Mouse (Mus musculus) lung, embryonic 14.5 days (tissue): ENCODE measurements at regions not wholly inside any gene's neighbourhood (a gene's known extent, or its start where the extent isn't known, plus 50 kb on each side); places are given as distances from the start of the nearest gene placed in this dataset.
"Not testable (repeated sequence)": the region's sequence is repeated elsewhere in the genome, so short reads cannot be mapped to it uniquely, and the experiment has no call there.

Experiments used
- ATAC-seq: fragments of 200-750 bp; cut with Nextera tagmentation; 2 replicates; pipeline ENCODE4 v1.8.0; 2017; ENCODE audit warnings: mild to moderate bottlenecking, moderate TSS enrichment, moderate library complexity; ENCODE audit not compliant: insufficient read depth
- DNase-seq: peaks from one replicate; pipeline ENCODE4 v3.0.0-alpha.2; 2015
- H3K27ac ChIP-seq: fragments of 300-500 bp; sonication (generic); 2 replicates; pipeline ENCODE4 v1.5.1; 2014; ENCODE audit warnings: low read depth, mild to moderate bottlenecking, moderate library complexity
- H3K27me3 ChIP-seq: fragments of 300-500 bp; sonication (generic); 2 replicates; pipeline ENCODE4 v1.6.1; 2014; ENCODE audit warnings: low read length, control low read depth; ENCODE audit not compliant: insufficient read depth
- H3K36me3 ChIP-seq: fragments of 300-500 bp; sonication (generic); 2 replicates; pipeline ENCODE4 v1.6.1; 2014; ENCODE audit warnings: control low read depth; ENCODE audit not compliant: insufficient read depth
- H3K4me1 ChIP-seq: fragments of 300-500 bp; sonication (generic); 2 replicates; pipeline ENCODE4 v1.6.1; 2014; ENCODE audit warnings: antibody characterized with exemption, control low read depth; ENCODE audit not compliant: insufficient read depth
- H3K4me2 ChIP-seq: fragments of 300-500 bp; sonication (generic); 2 replicates; pipeline ENCODE4 v1.6.1; 2014; ENCODE audit warnings: mild to moderate bottlenecking
- H3K4me3 ChIP-seq: fragments of 300-500 bp; sonication (generic); 2 replicates; pipeline ENCODE4 v1.5.1; 2014; ENCODE audit warnings: low read depth, low read length
- H3K9ac ChIP-seq: fragments of 300-500 bp; sonication (generic); 2 replicates; pipeline ENCODE4 v1.6.1; 2014
- H3K9me3 ChIP-seq: fragments of 300-500 bp; sonication (generic); 2 replicates; pipeline ENCODE4 v1.6.1; 2016; ENCODE audit warnings: low read depth, low read length, control low read depth
- CTCF ChIP-seq: IDR thresholded peaks from 2 replicates; pipeline ENCODE4 v1.5.1; 2016; ENCODE audit warnings: antibody characterized with exemption, low read depth
- WGBS: fragments of 180-500 bp; shearing (Covaris S2); extraction: QIAGEN DNeasy Blood & Tissue Kit; methylation state at CpG from one replicate; pipeline ENCODE4 v1.1.7; 2014; 5-methylcytosine and 5-hydroxymethylcytosine counted together

GRCm38 (mm10) chr5:134848981-134849380 is 57.6 kb downstream of the Tmem270 start:
- no peaks in the 10 kb centered on the region for H3K9me3 ChIP-seq
- no peaks in the 10 kb centered on the region for H3K36me3 ChIP-seq
- no peak overlapping the region for H3K4me3 ChIP-seq
- no peaks in the 10 kb centered on the region for H3K4me1 ChIP-seq
- H3K27ac ChIP-seq, result no peak overlapping the region
- TF ChIP-seq CTCF, result no peak
- no peak for ATAC-seq
- H3K27me3 ChIP-seq, result no peaks in the 10 kb centered on the region
- no peak overlapping the region for H3K9ac ChIP-seq
- WGBS, result 93% methylated on average over 9 of the region's 9 CpGs
- no peak for DNase-seq
- no peak overlapping the region for H3K4me2 ChIP-seq

- Histone ChIP-seq H3K27me3 (no peaks in the 10 kb centered on the region), H3K4me2 (no peak overlapping the region), H3K36me3 (no peaks in the 10 kb centered on the region), H3K9ac (no peak overlapping the region), H3K9me3 (no peaks in the 10 kb centered on the region), H3K4me3 (no peak overlapping the region), H3K4me1 (no peaks in the 10 kb centered on the region), H3K27ac (no peak overlapping the region)
- DNase-seq (no peak), ATAC-seq (no peak)
- no peak for TF ChIP-seq CTCF
- 92% methylated on average over 13 of the region's 13 CpGs for WGBS
Measured at GRCm38 (mm10) chr5:134848571-134848970, 58.0 kb downstream of the Tmem270 start.

- no peak for DNase-seq
- no peak overlapping the region for H3K27ac ChIP-seq
- no peak for TF ChIP-seq CTCF
- H3K36me3 ChIP-seq, result no peaks in the 10 kb centered on the region
- H3K9ac ChIP-seq, result no peak overlapping the region
- H3K27me3 ChIP-seq, result no peaks in the 10 kb centered on the region
- 85% methylated on average over 4 of the region's 4 CpGs for WGBS
- no peak overlapping the region for H3K4me2 ChIP-seq
- H3K9me3 ChIP-seq, result no peaks in the 10 kb centered on the region
- ATAC-seq, result no peak
- H3K4me3 ChIP-seq, result no peak overlapping the region
- H3K4me1 ChIP-seq, result no peaks in the 10 kb centered on the region
Measured at GRCm38 (mm10) chr5:134845416-134845815, 61.1 kb downstream of the Tmem270 start.

GRCm38 (mm10) chr5:134844216-134844615 is 62.3 kb downstream of the Tmem270 start:
- not testable (repeated sequence) for ATAC-seq, H3K36me3 ChIP-seq, DNase-seq, H3K4me2 ChIP-seq, H3K27ac ChIP-seq, H3K9ac ChIP-seq, H3K9me3 ChIP-seq, H3K4me1 ChIP-seq, H3K27me3 ChIP-seq, H3K4me3 ChIP-seq
- WGBS, result 75% methylated on average over 3 of the region's 3 CpGs

GRCm38 (mm10) chr5:134841205-134841980 is 65.1 kb downstream of the Tmem270 start:
- no peak for ATAC-seq
- 81% methylated on average over 7 of the region's 7 CpGs for WGBS
- H3K36me3 ChIP-seq, result no peaks in the 10 kb centered on the region

GRCm38 (mm10) chr5:134836489-134836888 is 70.0 kb downstream of the Tmem270 start:
- DNase-seq (no peak), ATAC-seq (no peak)
- no peak overlapping the region for H3K27ac ChIP-seq
- H3K9me3 ChIP-seq, result no peaks in the 10 kb centered on the region
- H3K27me3 ChIP-seq, result no peaks in the 10 kb centered on the region
- no peak overlapping the region for H3K4me2 ChIP-seq
- H3K4me3 ChIP-seq, result no peak overlapping the region
- no peaks in the 10 kb centered on the region for H3K36me3 ChIP-seq
- no peak for TF ChIP-seq CTCF
- H3K9ac ChIP-seq, result no peak overlapping the region
- no peaks in the 10 kb centered on the region for H3K4me1 ChIP-seq

More at GRCm38 (mm10) chr5:134841205-134841980, 65.1 kb downstream of the Tmem270 start:
- no peaks in the 10 kb centered on the region for H3K4me1 ChIP-seq
- no peak overlapping the region for H3K27ac ChIP-seq
- no peak overlapping the region for H3K4me3 ChIP-seq
- no peak for TF ChIP-seq CTCF
- no peak for DNase-seq
- H3K9ac ChIP-seq, result no peak overlapping the region
- H3K27me3 ChIP-seq, result no peaks in the 10 kb centered on the region
- H3K4me2 ChIP-seq, result no peak overlapping the region
- H3K9me3 ChIP-seq, result no peaks in the 10 kb centered on the region

GRCm38 (mm10) chr5:134832896-134833295 is 73.6 kb downstream of the Tmem270 start:
- Histone ChIP-seq H3K4me3 (no peak overlapping the region), H3K9ac (no peak overlapping the region), H3K4me1 (no peaks in the 10 kb centered on the region), H3K36me3 (no peaks in the 10 kb centered on the region), H3K27ac (no peak overlapping the region), H3K9me3 (no peaks in the 10 kb centered on the region), H3K4me2 (no peak overlapping the region), H3K27me3 (no peaks in the 10 kb centered on the region)
- TF ChIP-seq CTCF, result no peak
- ATAC-seq (no peak), DNase-seq (no peak)
- WGBS, result 59% methylated on average over 8 of the region's 8 CpGs
